ENCODE assay signal across 27 mouse cellular contexts in the genomic region with DNA sequence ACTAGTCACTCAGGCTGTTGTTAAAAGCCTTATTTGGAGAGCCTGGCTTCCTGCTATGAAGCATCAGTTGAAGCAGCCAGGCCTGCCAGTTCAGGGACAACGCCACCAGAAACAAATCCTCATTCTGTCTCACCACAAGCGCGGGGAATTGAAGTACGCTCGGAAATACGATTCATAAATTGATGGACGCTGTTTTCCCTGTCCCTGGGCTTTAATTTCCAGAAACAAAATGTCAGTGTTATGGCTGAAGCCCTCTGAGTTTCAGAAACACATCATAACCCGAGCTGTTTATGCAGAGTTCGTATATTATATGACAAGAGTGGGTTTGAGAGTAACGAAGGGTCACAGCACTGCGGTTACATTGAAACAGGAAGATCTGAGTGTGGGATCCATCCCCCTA. TPM values are rescaled to one million over a fixed set of nuclear protein-coding genes. Genes with fewer than 3 reads are reported as not detected.
A peak's percentile ranks its signal among the peaks of the same experiment; 100 is the strongest.
DNase-seq lines count a peak whose midpoint lies in the region; ATAC-seq and TF ChIP-seq lines count a peak whose summit lies in the region.
"Had no signal": no experiment of that assay in that cellular context is flagged by ENCODE, and none has a peak within 500 bp of the region (broad histone marks: within the 10 kb centered on the region; RNA-seq: fewer than 3 reads in every experiment).

No protein-coding gene starts in this region.

- TF ChIP-seq CTCF in lung, embryonic 14.5 days (IDR thresholded peaks at IDR 0.05; ENCODE audit: low read depth) = no peak
- no peak for TF ChIP-seq CTCF in lung, adult 2 months (IDR thresholded peaks at IDR 0.05; ENCODE audit: insufficient read depth, low read length)

- intact Hi-C loops in heart, postnatal 10 days (cut with DNase I) = loop anchor here (10.0 kb wide), 1 partner anchor 420 kb away; no protein-coding TSS in a partner anchor

- H3K27me3 ChIP-seq in heart, embryonic 13.5 days (replicated peaks) = no peaks in the 10 kb centered on the region
- H3K27me3 ChIP-seq in lung, embryonic 14.5 days (ENCODE audit: insufficient read depth, low read length) = no peaks in the 10 kb centered on the region
- H3K27me3 ChIP-seq in midbrain, embryonic 11.5 days (ENCODE audit: control insufficient read depth, insufficient read depth, low read length) = no peaks in the 10 kb centered on the region
- no peaks in the 10 kb centered on the region for H3K27me3 ChIP-seq in midbrain, embryonic 14.5 days (ENCODE audit: control insufficient read depth, insufficient read depth, low read length)
- H3K27me3 ChIP-seq: forebrain, embryonic 12.5 days; forebrain, embryonic 15.5 days had no signal

- no peak for DNase-seq in heart, postnatal 10 days
- peak; percentile 65 for DNase-seq in lung, embryonic 14.5 days
- no peak for DNase-seq in lung, adult 2 months
- DNase-seq in midbrain, embryonic 11.5 days (ENCODE audit: low spot score, missing footprints) = peak; percentile 75
- no peak for DNase-seq in midbrain, embryonic 14.5 days
- DNase-seq in B cell, adult 2 months = no peak
- DNase-seq: adrenal gland, adult 2 months; cerebellum, adult 11 months; cerebellum, adult 2 months; cerebellum, adult 9-11 months; cerebellum, postnatal 25 days; embryo, embryonic 11 days; gastrocnemius, postnatal 25 days; heart, adult 2 months; heart, postnatal 14 days; heart, postnatal 4 days had no signal

- no peak overlapping the region for H3K4me3 ChIP-seq in heart, embryonic 13.5 days
- no peak overlapping the region for H3K4me3 ChIP-seq in lung, embryonic 14.5 days (ENCODE audit: low read depth, low read length)
- H3K4me3 ChIP-seq in lung, adult 2 months (replicated peaks; ENCODE audit: extremely low read depth, low read depth, low read length) = no peak overlapping the region
- H3K4me3 ChIP-seq in midbrain, embryonic 11.5 days (ENCODE audit: low read depth, low read length) = no peak overlapping the region
- no peak overlapping the region for H3K4me3 ChIP-seq in midbrain, embryonic 14.5 days (replicated peaks; ENCODE audit: low read depth, low read length)
- H3K4me3 ChIP-seq: embryonic facial prominence, embryonic 10.5 days; embryonic facial prominence, embryonic 13.5 days; erythroblast, embryonic 14.5 days; forebrain, embryonic 12.5 days; forebrain, embryonic 15.5 days; heart, adult 2 months; heart, embryonic 15.5 days had no signal

- H3K9me3 ChIP-seq in heart, embryonic 13.5 days = no peaks in the 10 kb centered on the region
- H3K9me3 ChIP-seq in lung, embryonic 14.5 days (ENCODE audit: low read depth, low read length) = no peaks in the 10 kb centered on the region
- no peaks in the 10 kb centered on the region for H3K9me3 ChIP-seq in midbrain, embryonic 11.5 days (ENCODE audit: control insufficient read depth, low read length)
- no peaks in the 10 kb centered on the region for H3K9me3 ChIP-seq in midbrain, embryonic 14.5 days (ENCODE audit: control insufficient read depth, low read length)
- H3K9me3 ChIP-seq: embryonic facial prominence, embryonic 10.5 days; embryonic facial prominence, embryonic 13.5 days; forebrain, embryonic 12.5 days; forebrain, embryonic 15.5 days; heart, embryonic 15.5 days had no signal

- no peak for ATAC-seq in heart, embryonic 13.5 days (ENCODE audit: extremely low read depth, insufficient number of reproducible peaks, low FRiP score, low TSS enrichment)
- peak; percentile 30; the same call in 1 of the 2 replicates for ATAC-seq in lung, embryonic 14.5 days (ENCODE audit: insufficient read depth)
- ATAC-seq in midbrain, embryonic 11.5 days (ENCODE audit: low FRiP score) = no peak
- no peak for ATAC-seq in midbrain, embryonic 14.5 days (ENCODE audit: low FRiP score, low TSS enrichment)
- ATAC-seq: CD4-positive, CD25-positive, alpha-beta regulatory T cell, adult 4 months; forebrain, embryonic 15.5 days; hindbrain, postnatal 0 days had no signal

- no peak for TF ChIP-seq POLR2A in lung, adult 2 months (IDR thresholded peaks at IDR 0.05; ENCODE audit: borderline replicate concordance, extremely low read depth, low read depth, low read length)

- 67% methylated on average over 11 of the region's 11 CpGs for WGBS in heart, embryonic 13.5 days
- WGBS in lung, embryonic 14.5 days = 36% methylated on average over 11 of the region's 11 CpGs
- WGBS in lung, adult 2 months = 51% methylated on average over 11 of the region's 11 CpGs
- 83% methylated on average over 11 of the region's 11 CpGs for WGBS in midbrain, embryonic 11.5 days
- 81% methylated on average over 11 of the region's 11 CpGs for WGBS in midbrain, embryonic 14.5 days

- H3K9ac ChIP-seq in heart, embryonic 13.5 days = 0 out of 2 replicates have a peak overlapping the region, but pooled peaks have one; percentile 4
- no peak overlapping the region for H3K9ac ChIP-seq in lung, embryonic 14.5 days
- H3K9ac ChIP-seq in midbrain, embryonic 11.5 days (ENCODE audit: low read length) = no peak overlapping the region
- H3K9ac ChIP-seq in midbrain, embryonic 14.5 days (replicated peaks; ENCODE audit: low read length) = no peak overlapping the region
- H3K9ac ChIP-seq: embryonic facial prominence, embryonic 13.5 days; forebrain, embryonic 12.5 days; forebrain, embryonic 15.5 days; heart, embryonic 15.5 days; hindbrain, embryonic 14.5 days had no signal

- H3K4me1 ChIP-seq in heart, embryonic 13.5 days = 0 out of 2 replicates have a peak, but pooled peaks cover 6% of the 10 kb centered on the region
- no peaks in the 10 kb centered on the region for H3K4me1 ChIP-seq in lung, embryonic 14.5 days (ENCODE audit: insufficient read depth)
- no peaks in the 10 kb centered on the region for H3K4me1 ChIP-seq in lung, adult 2 months (ENCODE audit: control insufficient read depth, insufficient read depth, low read length)
- H3K4me1 ChIP-seq in midbrain, embryonic 11.5 days (ENCODE audit: control insufficient read depth, insufficient read depth, low read length) = no peaks in the 10 kb centered on the region
- no peaks in the 10 kb centered on the region for H3K4me1 ChIP-seq in midbrain, embryonic 14.5 days (ENCODE audit: control insufficient read depth, insufficient read depth, low read length)
- H3K4me1 ChIP-seq: forebrain, embryonic 12.5 days; forebrain, embryonic 15.5 days had no signal

- H3K4me2 ChIP-seq in heart, embryonic 13.5 days = no peak overlapping the region
- H3K4me2 ChIP-seq in lung, embryonic 14.5 days = no peak overlapping the region
- H3K4me2 ChIP-seq in midbrain, embryonic 11.5 days = no peak overlapping the region
- no peak overlapping the region for H3K4me2 ChIP-seq in midbrain, embryonic 14.5 days (ENCODE audit: low read length)
- H3K4me2 ChIP-seq: embryonic facial prominence, embryonic 13.5 days; forebrain, embryonic 12.5 days; forebrain, embryonic 15.5 days; heart, embryonic 11.5 days; heart, embryonic 15.5 days; hindbrain, embryonic 14.5 days had no signal

- H3K36me3 ChIP-seq in heart, embryonic 13.5 days = no peaks in the 10 kb centered on the region
- H3K36me3 ChIP-seq in lung, embryonic 14.5 days (ENCODE audit: insufficient read depth) = no peaks in the 10 kb centered on the region
- H3K36me3 ChIP-seq in midbrain, embryonic 11.5 days (ENCODE audit: control insufficient read depth, insufficient read depth, low read length) = no peaks in the 10 kb centered on the region
- H3K36me3 ChIP-seq in midbrain, embryonic 14.5 days (ENCODE audit: control insufficient read depth, insufficient read depth, low read length) = no peaks in the 10 kb centered on the region
- H3K36me3 ChIP-seq: embryonic facial prominence, embryonic 10.5 days; embryonic facial prominence, embryonic 13.5 days; forebrain, embryonic 12.5 days; forebrain, embryonic 15.5 days; heart, embryonic 15.5 days had no signal

- no peak overlapping the region for H3K27ac ChIP-seq in heart, embryonic 13.5 days (replicated peaks)
- H3K27ac ChIP-seq in lung, embryonic 14.5 days (ENCODE audit: low read depth) = no peak overlapping the region
- no peak overlapping the region for H3K27ac ChIP-seq in midbrain, embryonic 11.5 days (ENCODE audit: low read depth, low read length)
- no peak overlapping the region for H3K27ac ChIP-seq in midbrain, embryonic 14.5 days (replicated peaks; ENCODE audit: low read depth, low read length)
- H3K27ac ChIP-seq: embryonic facial prominence, embryonic 13.5 days; forebrain, embryonic 12.5 days; forebrain, embryonic 15.5 days; heart, adult 2 months; heart, embryonic 15.5 days; hindbrain, embryonic 14.5 days; hindbrain, postnatal 0 days had no signal

RNA-seq across cellular contexts. Expression of a gene that starts 25.5 kb away (rescaled TPM):
- polyA plus RNA-seq in heart, embryonic 13.5 days (2015; fragmentation: Nextera tagmentation; extraction: Ambion mirVana) = 14.9 and 15.3 TPM in 2 replicates
- 10 to 100 TPM; 18.3 to 22.8 TPM for total RNA-seq in heart, postnatal 10 days (2021)
- 22.3 and 22.6 TPM in 2 replicates for polyA plus RNA-seq in lung, embryonic 14.5 days (2014; fragmentation: Nextera tagmentation; extraction: Ambion mirVana)
- polyA plus RNA-seq in lung, adult 2 months (2012; rRNA removed) = 6.5 and 10.5 TPM in 2 replicates
- polyA plus RNA-seq in midbrain, embryonic 11.5 days (2014; fragmentation: Nextera tagmentation; extraction: Ambion mirVana) = 24.0 and 26.2 TPM in 2 replicates
- 9.1 and 9.6 TPM in 2 replicates for polyA plus RNA-seq in midbrain, embryonic 14.5 days (2014; fragmentation: Nextera tagmentation; extraction: Ambion mirVana)

Comparison
In these comparisons a context has a peak if more than half of its experiments do, and no peak if none do; other contexts are left out.
1. DNase-seq: peak in lung, embryonic 14.5 days (single experiment) and midbrain, embryonic 11.5 days (single experiment); none in heart, postnatal 10 days (0 of 2), lung, adult 2 months (single experiment), midbrain, embryonic 14.5 days (single experiment) and B cell, adult 2 months (0 of 2).